Mouse (Mus musculus): ENCODE results near the gene Fam92b.

DNA sequence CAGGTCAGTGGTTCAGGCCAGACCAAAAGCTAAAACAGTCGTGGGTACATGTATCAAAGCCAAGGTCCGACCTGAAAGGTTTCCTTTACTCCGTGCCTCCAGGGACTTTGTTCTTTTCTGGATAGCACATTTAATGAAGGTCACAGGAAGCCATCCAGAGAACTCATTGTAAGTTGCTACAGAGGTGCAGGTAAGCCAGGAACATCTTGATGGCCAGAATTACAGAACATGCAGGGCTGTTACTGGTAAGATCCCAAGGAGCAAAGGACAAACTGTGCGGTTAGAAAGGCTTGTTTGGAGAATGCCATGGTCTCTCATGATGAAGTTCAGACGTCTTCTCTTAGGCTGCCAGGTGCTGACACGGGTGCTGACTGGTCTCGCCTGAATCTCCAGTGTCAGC is 60.7 kb downstream of the Fam92b start:
- TF ChIP-seq POLR2A (IDR thresholded peaks at IDR 0.05; ENCODE audit: low read depth, low read length) = no peak
- no peak for TF ChIP-seq CTCF (IDR thresholded peaks at IDR 0.05; ENCODE audit: extremely low read depth, insufficient read depth, insufficient read length, insufficient replicate concordance)

Measured in spleen, adult 2 months (tissue).